Mouse (Mus musculus) spleen, adult 2 months (tissue): ENCODE measurements around the gene Adprhl1. TPM values are rescaled to one million over a fixed set of nuclear protein-coding genes. Genes with fewer than 3 reads are reported as not detected.

Source experiments
- DNase-seq, 2 experiments: peaks; one replicate each; pipeline versions ENCODE4 v3.0.0 to v3.0.0-alpha.2; 2012 to 2021; ENCODE audit warnings: low spot score in 2 of 2, low read depth in 1 of 2
- H3K27ac ChIP-seq: fragments of 200-500 bp; 2 replicates; pipeline ENCODE4 v1.5.1; 2012; ENCODE audit warnings: low read length, inconsistent platforms; ENCODE audit not compliant: insufficient read depth
- H3K27me3 ChIP-seq: fragments of 200-500 bp; 2 replicates; pipeline ENCODE4 v1.6.1; 2012; ENCODE audit warnings: mild to moderate bottlenecking, moderate library complexity, low read length, inconsistent platforms; ENCODE audit not compliant: control insufficient read depth, insufficient read depth
- H3K36me3 ChIP-seq: fragments of 200-500 bp; 2 replicates; pipeline ENCODE4 v1.6.1; 2012; ENCODE audit warnings: mild to moderate bottlenecking, low read length, inconsistent platforms; ENCODE audit not compliant: control insufficient read depth, insufficient read depth
- H3K4me1 ChIP-seq: fragments of 200-500 bp; 2 replicates; pipeline ENCODE4 v1.6.1; 2011; ENCODE audit warnings: inconsistent platforms; ENCODE audit not compliant: control insufficient read depth, insufficient read depth, insufficient read length
- H3K4me3 ChIP-seq: fragments of 200-500 bp; 2 replicates; pipeline ENCODE4 v1.5.1; 2011; ENCODE audit warnings: mild to moderate bottlenecking, inconsistent platforms; ENCODE audit not compliant: insufficient read depth, insufficient read length; ENCODE audit errors: extremely low read depth
- CTCF ChIP-seq: fragments of 200-500 bp; IDR thresholded peaks from 2 replicates; pipeline ENCODE4 v1.5.1; 2011; ENCODE audit warnings: mild to moderate bottlenecking, inconsistent platforms; ENCODE audit not compliant: insufficient read depth, insufficient read length, insufficient replicate concordance; ENCODE audit errors: extremely low read depth
- POLR2A ChIP-seq: fragments of 200-500 bp; IDR thresholded peaks from 2 replicates; pipeline ENCODE4 v1.6.1; 2011; ENCODE audit warnings: low read depth, low read length, inconsistent platforms
- WGBS: fragments of 180-500 bp; shearing (Covaris S2); methylation state at CpG from one replicate; pipeline ENCODE4 v1.1.7; 2018; 5-methylcytosine and 5-hydroxymethylcytosine counted together
- polyA plus RNA-seq: library from polyadenylated mRNA; depleted of rRNA; stranded (reverse); fragments of >200 nt; gene quantifications from 2 replicates; pipeline ENCODE4 v1.2.3, GENCODE M21; 2012; rRNA removed

The Adprhl1 gene
- 0.18 TPM in 1 of 2 replicates, not detected in the other for polyA plus RNA-seq

GRCm38 (mm10) chr8:13254019-13254418 lies at the start of gene Adprhl1:
Gene Adprhl1 (minus strand): TSS chr8:13254162.
- TF ChIP-seq POLR2A, result no peak
- TF ChIP-seq CTCF, result peak; percentile 49; the same call in 1 of the 2 replicates
- DNase-seq, result peak in 1 of 2 experiments; percentile 26
- H3K36me3 ChIP-seq, result peaks cover 7% of the 10 kb centered on the region; the same call in 1 of the 2 replicates
- H3K27me3 ChIP-seq, result no peaks in the 10 kb centered on the region
- no peak within 1 kb of the TSS for H3K4me3 ChIP-seq
- no peaks in the 10 kb centered on the region for H3K4me1 ChIP-seq
- no peak within 1 kb of the TSS for H3K27ac ChIP-seq
- WGBS, result 34% methylated on average over 8 of the region's 8 CpGs

DNA sequence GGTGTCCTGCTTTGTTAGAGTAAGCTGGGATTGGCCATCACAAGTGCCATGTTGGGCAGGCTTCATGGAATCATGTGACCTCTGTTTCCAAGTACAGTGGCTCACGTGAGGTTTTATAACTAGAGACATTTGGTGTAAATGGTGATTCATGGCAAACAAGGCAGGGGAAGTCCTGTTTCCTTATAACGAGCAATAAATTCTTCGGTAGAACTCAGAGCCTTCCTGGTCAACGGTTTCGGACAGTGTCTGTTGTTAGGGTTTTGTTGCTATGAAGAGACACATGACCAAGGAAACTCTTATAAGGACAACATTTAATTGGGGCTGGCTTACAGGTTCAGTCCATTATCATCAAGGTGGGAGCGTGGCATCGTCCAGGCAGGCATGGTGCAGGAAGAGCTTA lies 47.1 kb upstream of the Adprhl1 start:
- no peak for DNase-seq
- TF ChIP-seq CTCF (no peak), POLR2A (no peak)
- no peaks in the 10 kb centered on the region for H3K4me1 ChIP-seq
- no peak overlapping the region for H3K27ac ChIP-seq
- H3K27me3 ChIP-seq, result no peaks in the 10 kb centered on the region
- 92% methylated on average over 7 of the region's 7 CpGs for WGBS
- peaks cover 8% of the 10 kb centered on the region for H3K36me3 ChIP-seq
- H3K4me3 ChIP-seq, result no peak overlapping the region

- 96% methylated on average over 8 of the region's 8 CpGs for WGBS
- H3K27ac ChIP-seq, result no peak overlapping the region
- no peak for TF ChIP-seq POLR2A
- TF ChIP-seq CTCF, result no peak
- no peaks in the 10 kb centered on the region for H3K4me1 ChIP-seq
- H3K36me3 ChIP-seq, result peaks cover 18% of the 10 kb centered on the region
- no peak for DNase-seq
- no peak overlapping the region for H3K4me3 ChIP-seq
- no peaks in the 10 kb centered on the region for H3K27me3 ChIP-seq
Measured at GRCm38 (mm10) chr8:13299571-13299970, 45.6 kb upstream of the Adprhl1 start.

DNA sequence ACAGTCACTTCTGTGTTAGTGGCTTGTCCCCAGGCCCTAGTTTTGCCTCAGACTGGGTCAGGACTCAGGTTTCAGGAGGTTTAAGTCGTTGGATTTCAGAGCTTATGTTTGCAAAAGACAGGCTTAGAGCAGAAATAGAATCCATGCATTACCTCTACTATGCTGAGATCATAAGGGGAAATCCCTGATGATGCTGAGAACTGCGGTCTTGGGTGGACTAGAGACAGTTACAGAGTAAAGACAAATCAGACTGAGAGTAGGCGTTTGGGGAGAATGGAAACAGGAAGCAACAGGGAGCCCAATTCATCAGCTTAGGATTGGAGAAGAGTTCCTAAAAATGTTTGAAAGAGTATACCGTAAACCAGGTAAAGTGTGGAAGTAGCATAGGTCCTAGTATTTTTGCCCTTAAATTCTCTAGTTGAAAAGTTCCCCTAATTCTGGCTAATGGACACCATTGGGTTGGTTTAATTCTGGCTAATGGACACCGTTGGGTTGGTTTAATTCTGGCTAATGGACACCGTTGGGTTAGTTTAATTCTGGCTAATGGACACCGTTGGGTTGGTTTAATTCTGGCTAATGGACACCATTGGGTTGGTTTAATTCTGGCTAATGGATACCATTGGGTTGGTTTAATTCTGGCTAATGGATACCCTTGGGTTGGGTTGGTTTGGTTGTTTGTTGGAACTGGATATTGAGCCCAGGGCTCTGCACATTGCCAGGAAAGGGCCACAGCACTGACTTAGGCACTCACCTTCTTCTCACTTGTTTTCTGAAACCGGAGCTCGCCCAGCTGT lies 39.9 kb upstream of the Adprhl1 start:
- no peaks in the 10 kb centered on the region for H3K4me1 ChIP-seq
- 88% methylated on average over 9 of the region's 9 CpGs for WGBS
- DNase-seq, result no peak
- TF ChIP-seq POLR2A, result no peak
- TF ChIP-seq CTCF, result no peak
- peaks cover 20% of the 10 kb centered on the region for H3K36me3 ChIP-seq
- no peak overlapping the region for H3K27ac ChIP-seq
- H3K27me3 ChIP-seq, result no peaks in the 10 kb centered on the region
- no peak overlapping the region for H3K4me3 ChIP-seq

GRCm38 (mm10) chr8:13292364-13292763 lies 38.4 kb upstream of the Adprhl1 start:
- TF ChIP-seq CTCF, result peak; percentile 63; the same call in 1 of the 2 replicates
- no peak for TF ChIP-seq POLR2A
- Histone ChIP-seq H3K27ac (no peak overlapping the region), H3K4me3 (no peak overlapping the region), H3K4me1 (no peaks in the 10 kb centered on the region), H3K36me3 (peaks cover 18% of the 10 kb centered on the region), H3K27me3 (no peaks in the 10 kb centered on the region)
- DNase-seq, result peak; percentile 45 to 75
- WGBS, result 29% methylated on average over 9 of the region's 9 CpGs

DNA sequence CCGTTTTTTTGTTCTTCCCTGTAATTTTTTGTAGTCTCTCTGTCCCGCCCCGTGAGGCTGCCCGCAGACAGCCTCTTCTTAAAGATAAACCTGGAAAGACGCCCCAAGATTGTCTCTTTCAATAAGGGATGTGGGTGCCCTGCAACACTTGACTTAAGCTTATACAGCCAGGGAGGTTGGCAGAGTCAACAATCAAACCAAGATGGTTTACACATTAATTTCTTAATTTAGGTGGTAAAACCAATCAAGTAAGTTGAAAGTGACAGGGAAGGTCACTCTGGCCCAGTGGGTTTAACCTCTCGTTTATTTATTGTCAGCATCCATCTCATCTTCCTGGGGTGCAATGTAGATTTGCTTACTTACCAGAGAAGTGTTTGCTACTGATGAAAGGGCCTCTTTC lies 34.7 kb upstream of the Adprhl1 start:
- 13% methylated on average over 6 of the region's 6 CpGs for WGBS
- Histone ChIP-seq H3K4me1 (peaks cover 5% of the 10 kb centered on the region; the same call in 1 of the 2 replicates), H3K27ac (no peak overlapping the region), H3K36me3 (0 out of 2 replicates have a peak, but pooled peaks cover 4% of the 10 kb centered on the region), H3K4me3 (peak overlapping the region; percentile 93), H3K27me3 (no peaks in the 10 kb centered on the region)
- DNase-seq, result no peak
- no peak for TF ChIP-seq CTCF
- no peak for TF ChIP-seq POLR2A
